Mouse (Mus musculus) kidney, adult 2 months (tissue): ENCODE measurements around the gene Fads3.

Experiments used
- CTCF ChIP-seq: fragments of 200-500 bp; conservative IDR thresholded peaks from 2 replicates; pipeline ENCODE4 v1.5.1; 2011; ENCODE audit warnings: low read depth, mild to moderate bottlenecking, control low read depth, low read length, moderate library complexity, mixed read lengths; ENCODE audit not compliant: insufficient read depth, insufficient read length
- POLR2A ChIP-seq: fragments of 200-500 bp; IDR thresholded peaks from one replicate; pipeline ENCODE4 v1.6.1; 2011; ENCODE audit warnings: low read depth, low read length, control low read depth

DNA sequence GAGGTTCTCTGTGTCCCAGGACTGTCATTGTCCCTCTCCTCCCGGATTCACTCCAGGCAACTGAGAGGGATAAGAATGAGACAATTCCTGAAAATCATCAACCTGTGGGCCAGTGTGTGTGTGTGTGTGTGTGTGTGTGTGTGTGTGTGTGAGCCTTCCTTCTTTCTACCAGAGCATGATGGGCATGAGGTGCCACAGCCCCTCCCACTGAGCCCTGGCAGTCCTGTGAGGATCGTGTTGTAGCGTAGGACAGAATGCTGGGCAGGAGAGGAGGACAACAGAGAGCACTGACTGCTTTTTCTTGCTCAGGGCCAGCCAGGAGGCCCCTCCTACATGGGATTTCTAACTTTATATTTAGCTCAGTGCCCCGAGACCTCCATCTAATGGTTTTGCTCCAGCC lies 1.4 kb downstream of the Fads3 start:
- TF ChIP-seq CTCF (no peak), POLR2A (no peak)
